In genomic region chr15:89523283-89523832, GRCm38 (mm10) we compare ENCODE assay signal across 10 mouse cellular contexts. TPM values are rescaled to one million over a fixed set of nuclear protein-coding genes. Genes with fewer than 3 reads are reported as not detected.
A peak's percentile ranks its signal among the peaks of the same experiment; 100 is the strongest.
DNase-seq lines count a peak whose midpoint lies in the region; ATAC-seq and TF ChIP-seq lines count a peak whose summit lies in the region.
"Had no signal": no experiment of that assay in that cellular context is flagged by ENCODE, and none has a peak within 500 bp of the region (broad histone marks: within the 10 kb centered on the region; RNA-seq: fewer than 3 reads in every experiment).

No protein-coding gene starts in this region.

- H3K9ac ChIP-seq in heart, embryonic 11.5 days (ENCODE audit: low read depth, low read length), result no peak overlapping the region
- peak overlapping the region; percentile 63 for H3K9ac ChIP-seq in forebrain, embryonic 16.5 days (replicated peaks; ENCODE audit: low read depth, low read length)

- H3K4me1 ChIP-seq in heart, embryonic 11.5 days (ENCODE audit: control insufficient read depth, insufficient read depth, low read length), result no peaks in the 10 kb centered on the region
- H3K4me1 ChIP-seq in cerebellum, adult 2 months (ENCODE audit: control insufficient read depth, insufficient read depth, low read length), result peaks cover 40% of the 10 kb centered on the region
- peaks cover 6% of the 10 kb centered on the region for H3K4me1 ChIP-seq in forebrain, embryonic 16.5 days (replicated peaks; ENCODE audit: control insufficient read depth, insufficient read depth, low read length)

- WGBS in heart, embryonic 11.5 days (ENCODE audit: insufficient replicate concordance), result 9% methylated on average over 28 of the region's 47 CpGs
- 6% methylated on average over 37 of the region's 47 CpGs for WGBS in cerebellum, adult 2 months
- WGBS in forebrain, embryonic 16.5 days, result 4% methylated on average over 28 of the region's 47 CpGs

- TF ChIP-seq CTCF in cerebellum, adult 2 months (IDR thresholded peaks at IDR 0.05; ENCODE audit: borderline replicate concordance, insufficient read depth, low read depth, low read length), result no peak

- no peak for DNase-seq in heart, adult 18-20 months
- DNase-seq in cerebellum, adult 2 months, result peak; percentile 78 to 84
- no peak for DNase-seq in thymus, postnatal 0 days (ENCODE audit: low spot score)
- DNase-seq in c-Kit-positive CD71-positive TER-119-positive erythroid progenitor cells, embryonic 14.5 days (ENCODE audit: low spot score), result no peak
- no peak for DNase-seq in layer of hippocampus, adult 9-11 months

- no peak overlapping the region for H3K27ac ChIP-seq in heart, embryonic 11.5 days (ENCODE audit: low read depth, low read length)
- peak overlapping the region; percentile 99 for H3K27ac ChIP-seq in cerebellum, adult 2 months (ENCODE audit: insufficient read depth, low read length)
- H3K27ac ChIP-seq in forebrain, embryonic 16.5 days (ENCODE audit: low read length), result no peak overlapping the region

- peaks cover 39% of the 10 kb centered on the region for H3K27me3 ChIP-seq in heart, embryonic 11.5 days (ENCODE audit: control insufficient read depth, insufficient read depth, low read length)
- no peaks in the 10 kb centered on the region for H3K27me3 ChIP-seq in cerebellum, adult 2 months (ENCODE audit: control insufficient read depth, insufficient read depth, low read length)
- H3K27me3 ChIP-seq in forebrain, embryonic 16.5 days (replicated peaks; ENCODE audit: control insufficient read depth, insufficient read depth, low read length), result peaks cover 3% of the 10 kb centered on the region; the same call in 1 of the 2 replicates

- H3K4me3 ChIP-seq in heart, embryonic 11.5 days (ENCODE audit: low read depth, low read length), result peak overlapping the region; percentile 56
- peak overlapping the region; percentile 73 for H3K4me3 ChIP-seq in cerebellum, adult 2 months (replicated peaks; ENCODE audit: insufficient read depth, low read depth, low read length)
- peak overlapping the region; percentile 59 for H3K4me3 ChIP-seq in forebrain, embryonic 16.5 days (replicated peaks; ENCODE audit: low read length)

- H3K36me3 ChIP-seq in heart, embryonic 11.5 days (ENCODE audit: control insufficient read depth, insufficient read depth, low read length), result no peaks in the 10 kb centered on the region
- H3K36me3 ChIP-seq in forebrain, embryonic 16.5 days (ENCODE audit: control insufficient read depth, insufficient read depth), result no peaks in the 10 kb centered on the region

- TF ChIP-seq POLR2A in cerebellum, adult 2 months (IDR thresholded peaks at IDR 0.05; ENCODE audit: borderline replicate concordance, insufficient read depth, low read length), result no peak; the same call in 1 of the 2 replicates

- ATAC-seq in heart, embryonic 11.5 days (replicated peaks; ENCODE audit: insufficient number of reproducible peaks, low FRiP score, low TSS enrichment), result peak; percentile 43; the same call in 1 of the 2 replicates
- peak; percentile 56 for ATAC-seq in forebrain, embryonic 16.5 days
- peak; percentile 18; the same call in 1 of the 2 replicates for ATAC-seq in megakaryocyte progenitor cell, adult 5-6 weeks (replicated peaks; ENCODE audit: poor library complexity)

- H3K9me3 ChIP-seq in heart, embryonic 11.5 days (replicated peaks; ENCODE audit: control insufficient read depth, low read length), result no peaks in the 10 kb centered on the region
- H3K9me3 ChIP-seq in forebrain, embryonic 16.5 days (ENCODE audit: control insufficient read depth, low read length), result no peaks in the 10 kb centered on the region

- peak overlapping the region; percentile 87 for H3K4me2 ChIP-seq in heart, embryonic 11.5 days
- H3K4me2 ChIP-seq in forebrain, embryonic 16.5 days (ENCODE audit: low read length), result peak overlapping the region; percentile 72

RNA-seq across cellular contexts. Expression of gene Shank3, which starts 23.9 kb away (rescaled TPM):
- polyA plus RNA-seq in heart, embryonic 11.5 days (2014; fragmentation: Nextera tagmentation; extraction: Ambion mirVana), result 2.1 and 2.7 TPM in 2 replicates
- total RNA-seq in heart, adult 18-20 months (2021), result 10 to 100 TPM; 35.9 to 40.4 TPM
- 84.7 and 97.2 TPM in 2 replicates for polyA plus RNA-seq in cerebellum, adult 2 months (2012; rRNA removed)
- 9.3 and 14.1 TPM in 2 replicates for polyA plus RNA-seq in forebrain, embryonic 16.5 days (2015; fragmentation: Nextera tagmentation; extraction: Ambion mirVana)
- total RNA-seq in megakaryocyte progenitor cell, adult 5-6 weeks (2015), result 1.8 and 4.2 TPM in 2 replicates
- 1.3 and 3.1 TPM in 2 replicates for total RNA-seq in megakaryocyte progenitor cell, adult 5-6 weeks (2017)
- polyA plus RNA-seq in thymus, postnatal 0 days (2015; fragmentation: Nextera tagmentation; extraction: Ambion mirVana), result 0.23 and 0.39 TPM in 2 replicates

RNA-seq across cellular contexts. Expression of gene Acr, which starts 44.8 kb away (rescaled TPM):
- 0.20 TPM in 2 replicates for polyA plus RNA-seq in heart, embryonic 11.5 days (2014; fragmentation: Nextera tagmentation; extraction: Ambion mirVana)
- under 1 TPM in 1 of 2 experiments, not detected in 1; 0.35 TPM for total RNA-seq in heart, adult 18-20 months (2021)
- polyA plus RNA-seq in cerebellum, adult 2 months (2012; rRNA removed), result 2.4 and 2.6 TPM in 2 replicates
- polyA plus RNA-seq in forebrain, embryonic 16.5 days (2015; fragmentation: Nextera tagmentation; extraction: Ambion mirVana), result 0.92 and 2.3 TPM in 2 replicates
- not detected in 2 replicates for total RNA-seq in megakaryocyte progenitor cell, adult 5-6 weeks (2015)
- not detected in 2 replicates for total RNA-seq in megakaryocyte progenitor cell, adult 5-6 weeks (2017)
- polyA plus RNA-seq in thymus, postnatal 0 days (2015; fragmentation: Nextera tagmentation; extraction: Ambion mirVana), result not detected in 2 replicates
- total RNA-seq: hematopoietic stem cell, adult 5-6 weeks; MEL had no signal

RNA-seq across cellular contexts. Expression of gene Arsa, which starts 46.1 kb away (rescaled TPM):
- 9.4 TPM in 2 replicates for polyA plus RNA-seq in heart, embryonic 11.5 days (2014; fragmentation: Nextera tagmentation; extraction: Ambion mirVana)
- 10 to 100 TPM; 12.5 to 15.2 TPM for total RNA-seq in heart, adult 18-20 months (2021)
- polyA plus RNA-seq in cerebellum, adult 2 months (2012; rRNA removed), result 39.2 and 40.9 TPM in 2 replicates
- 23.9 and 27.9 TPM in 2 replicates for polyA plus RNA-seq in forebrain, embryonic 16.5 days (2015; fragmentation: Nextera tagmentation; extraction: Ambion mirVana)
- 7.1 and 7.3 TPM in 2 replicates for total RNA-seq in megakaryocyte progenitor cell, adult 5-6 weeks (2015)
- total RNA-seq in megakaryocyte progenitor cell, adult 5-6 weeks (2017), result 8.8 and 13.9 TPM in 2 replicates
- polyA plus RNA-seq in thymus, postnatal 0 days (2015; fragmentation: Nextera tagmentation; extraction: Ambion mirVana), result 9.0 and 9.4 TPM in 2 replicates

Comparison
In these comparisons a context has a peak if more than half of its experiments do, and no peak if none do; other contexts are left out.
1. DNase-seq: peak in cerebellum, adult 2 months (2 of 2); none in heart, adult 18-20 months (0 of 2), thymus, postnatal 0 days (single experiment), c-Kit-positive CD71-positive TER-119-positive erythroid progenitor cells, embryonic 14.5 days (single experiment) and layer of hippocampus, adult 9-11 months (single experiment).
2. Peak in every context shown above with its lines, with median percentiles within 50 percentile points of each other: ATAC-seq and H3K4me3 ChIP-seq.